Mouse (Mus musculus): Measurements from ENCODE around the gene Rab7.
"Not testable (repeated sequence)": the region's sequence is repeated elsewhere in the genome, so short reads cannot be mapped to it uniquely, and the experiment has no call there.

The Rab7 gene

GRCm38 (mm10) chr6:87997706-87998265, 47.3 kb downstream of the Rab7 start:
- DNase-seq = peak; percentile 71 to 87

- DNase-seq = no peak
Measured at GRCm38 (mm10) chr6:87996606-87997005, 48.5 kb downstream of the Rab7 start.

- DNase-seq = peak; percentile 27 to 41
Measured at GRCm38 (mm10) chr6:87995519-87995918, 49.6 kb downstream of the Rab7 start.

GRCm38 (mm10) chr6:87993790-87994571, 51.1 kb downstream of the Rab7 start:
- DNase-seq = peak in 1 of 2 experiments; percentile 33

GRCm38 (mm10) chr6:87992733-87993132, 52.3 kb downstream of the Rab7 start:
- DNase-seq = peak; percentile 74 to 89

GRCm38 (mm10) chr6:87991886-87992285, 53.2 kb downstream of the Rab7 start:
- DNase-seq = no peak

GRCm38 (mm10) chr6:87991216-87991615, 53.9 kb downstream of the Rab7 start:
- no peak for DNase-seq

- no peak for DNase-seq
Measured at GRCm38 (mm10) chr6:87982506-87982905, 62.6 kb downstream of the Rab7 start.

- DNase-seq = peak; percentile 36 to 74
Measured at GRCm38 (mm10) chr6:87981547-87982256, 63.4 kb downstream of the Rab7 start, which contains the start of gene H1fx. TSS of gene H1fx (minus strand) at chr6:87981637.

- DNase-seq = peak in 1 of 2 experiments; percentile 34
Measured at GRCm38 (mm10) chr6:87981030-87981485, 64.0 kb downstream of the Rab7 start.

- DNase-seq = peak; percentile 40 to 77
Measured at GRCm38 (mm10) chr6:87980374-87981029, 64.6 kb downstream of the Rab7 start.

- no peak for DNase-seq
Measured at GRCm38 (mm10) chr6:87979728-87980127, 65.3 kb downstream of the Rab7 start.

- no peak for DNase-seq
Measured at GRCm38 (mm10) chr6:87970041-87970440, 75.0 kb downstream of the Rab7 start.

- not testable (repeated sequence) for DNase-seq
Measured at GRCm38 (mm10) chr6:87962457-87962856, 82.6 kb downstream of the Rab7 start.
